Mouse (Mus musculus) stomach, postnatal 0 days (tissue): ENCODE data around the gene Slbp.

ENCODE experiments used
- CTCF ChIP-seq: IDR thresholded peaks from 2 replicates; pipeline ENCODE4 v1.5.1; 2016; ENCODE audit warnings: antibody characterized with exemption, low read depth, mild to moderate bottlenecking, moderate library complexity
- EP300 ChIP-seq: optimal IDR thresholded peaks from 2 replicates; pipeline ENCODE3; 2016; ENCODE audit warnings: antibody characterized with exemption

- TF ChIP-seq CTCF (no peak), EP300 (no peak)
Observed at GRCm38 (mm10) chr5:33623766-33624165, 28.6 kb downstream of the Slbp start.
